Mouse (Mus musculus) hindbrain, embryonic 13.5 days (tissue): ENCODE results near the gene Ntf3. TPM values are rescaled to one million over a fixed set of nuclear protein-coding genes. Genes with fewer than 3 reads are reported as not detected.

ENCODE experiments used
- ATAC-seq: fragments of 200-750 bp; cut with Nextera tagmentation; 2 replicates; pipeline ENCODE4 v1.8.0; 2017; ENCODE audit warnings: moderate TSS enrichment; ENCODE audit not compliant: low FRiP score
- H3K27ac ChIP-seq: fragments of 300-500 bp; sonication (generic); 2 replicates; pipeline ENCODE4 v1.5.1; 2015; ENCODE audit warnings: inconsistent platforms, mild to moderate bottlenecking, moderate library complexity
- H3K27me3 ChIP-seq: fragments of 300-500 bp; sonication (generic); 2 replicates; pipeline ENCODE4 v1.6.1; 2015; ENCODE audit warnings: mild to moderate bottlenecking, inconsistent platforms
- H3K36me3 ChIP-seq: fragments of 300-500 bp; sonication (generic); 2 replicates; pipeline ENCODE4 v1.6.1; 2015; ENCODE audit warnings: mild to moderate bottlenecking, inconsistent platforms
- H3K4me1 ChIP-seq: fragments of 300-500 bp; sonication (generic); replicated peaks from 2 replicates; pipeline ENCODE4 v1.6.1; 2015; ENCODE audit warnings: inconsistent platforms
- H3K4me2 ChIP-seq: fragments of 300-500 bp; sonication (generic); 2 replicates; pipeline ENCODE4 v1.6.1; 2015; ENCODE audit warnings: inconsistent platforms, mild to moderate bottlenecking, moderate library complexity
- H3K4me3 ChIP-seq: fragments of 300-500 bp; sonication (generic); 2 replicates; pipeline ENCODE4 v1.5.1; 2015; ENCODE audit warnings: mild to moderate bottlenecking, inconsistent platforms
- H3K9ac ChIP-seq: fragments of 300-500 bp; sonication (generic); 2 replicates; pipeline ENCODE4 v1.6.1; 2015; ENCODE audit warnings: mild to moderate bottlenecking, inconsistent platforms
- H3K9me3 ChIP-seq: fragments of 300-500 bp; sonication (generic); 2 replicates; pipeline ENCODE4 v1.6.1; 2016; ENCODE audit warnings: inconsistent platforms
- WGBS: fragments of 180-500 bp; shearing (Covaris S2); methylation state at CpG from one replicate; pipeline ENCODE4 v1.1.7; 2015; 5-methylcytosine and 5-hydroxymethylcytosine counted together
- polyA plus RNA-seq: library from polyadenylated mRNA; unstranded; fragments of >200 nt; fragmentation: Nextera tagmentation; extraction: Ambion mirVana; gene quantifications from 2 replicates; pipeline ENCODE4 v1.2.1, GENCODE M21; 2015

Gene Ntf3
- polyA plus RNA-seq, 1 experiment from 2014 or later = 1.0 TPM

GRCm38 (mm10) chr6:126096085-126096484, 70.6 kb downstream of the Ntf3 start:
- WGBS = 89% methylated on average over 13 of the region's 13 CpGs
- H3K9me3 ChIP-seq = no peaks in the 10 kb centered on the region
- H3K4me3 ChIP-seq = no peak overlapping the region
- no peak for ATAC-seq
- no peaks in the 10 kb centered on the region for H3K27me3 ChIP-seq
- H3K4me2 ChIP-seq = no peak overlapping the region
- H3K36me3 ChIP-seq = no peaks in the 10 kb centered on the region
- H3K4me1 ChIP-seq = no peaks in the 10 kb centered on the region
- no peak overlapping the region for H3K9ac ChIP-seq
- H3K27ac ChIP-seq = no peak overlapping the region

- Histone ChIP-seq H3K4me2 (no peak overlapping the region), H3K4me1 (no peaks in the 10 kb centered on the region), H3K27me3 (no peaks in the 10 kb centered on the region), H3K27ac (no peak overlapping the region), H3K4me3 (no peak overlapping the region), H3K9ac (no peak overlapping the region), H3K9me3 (no peaks in the 10 kb centered on the region), H3K36me3 (no peaks in the 10 kb centered on the region)
- ATAC-seq = no peak
- 84% methylated on average over 6 of the region's 6 CpGs for WGBS
Measured at GRCm38 (mm10) chr6:126095041-126095440, 71.7 kb downstream of the Ntf3 start.

- no peak overlapping the region for H3K27ac ChIP-seq
- 75% methylated on average over 5 of the region's 5 CpGs for WGBS
- no peaks in the 10 kb centered on the region for H3K4me1 ChIP-seq
- no peaks in the 10 kb centered on the region for H3K36me3 ChIP-seq
- H3K4me3 ChIP-seq = no peak overlapping the region
- no peak overlapping the region for H3K4me2 ChIP-seq
- no peaks in the 10 kb centered on the region for H3K9me3 ChIP-seq
- H3K9ac ChIP-seq = no peak overlapping the region
- no peaks in the 10 kb centered on the region for H3K27me3 ChIP-seq
- ATAC-seq = no peak
Measured at GRCm38 (mm10) chr6:126092026-126092425, 74.7 kb downstream of the Ntf3 start.

- no peak for ATAC-seq
- no peak overlapping the region for H3K9ac ChIP-seq
- H3K4me2 ChIP-seq = no peak overlapping the region
- no peaks in the 10 kb centered on the region for H3K27me3 ChIP-seq
- no peaks in the 10 kb centered on the region for H3K36me3 ChIP-seq
- no peaks in the 10 kb centered on the region for H3K4me1 ChIP-seq
- no peak overlapping the region for H3K4me3 ChIP-seq
- no peak overlapping the region for H3K27ac ChIP-seq
- no peaks in the 10 kb centered on the region for H3K9me3 ChIP-seq
- 91% methylated on average over 1 of the region's 1 CpGs for WGBS
Measured at GRCm38 (mm10) chr6:126090063-126090462, 76.6 kb downstream of the Ntf3 start.

- no peak overlapping the region for H3K27ac ChIP-seq
- no peak overlapping the region for H3K4me3 ChIP-seq
- H3K9me3 ChIP-seq = no peaks in the 10 kb centered on the region
- WGBS = 95% methylated on average over 12 of the region's 12 CpGs
- H3K36me3 ChIP-seq = no peaks in the 10 kb centered on the region
- no peaks in the 10 kb centered on the region for H3K4me1 ChIP-seq
- no peak for ATAC-seq
- no peaks in the 10 kb centered on the region for H3K27me3 ChIP-seq
- H3K9ac ChIP-seq = no peak overlapping the region
- H3K4me2 ChIP-seq = no peak overlapping the region
Measured at GRCm38 (mm10) chr6:126088489-126089265, 78.0 kb downstream of the Ntf3 start.

GRCm38 (mm10) chr6:126086321-126086950, 80.3 kb downstream of the Ntf3 start:
- Histone ChIP-seq H3K4me1 (no peaks in the 10 kb centered on the region), H3K9ac (no peak overlapping the region), H3K36me3 (no peaks in the 10 kb centered on the region), H3K4me3 (no peak overlapping the region), H3K27me3 (no peaks in the 10 kb centered on the region), H3K27ac (no peak overlapping the region), H3K9me3 (no peaks in the 10 kb centered on the region), H3K4me2 (no peak overlapping the region)
- 72% methylated on average over 3 of the region's 3 CpGs for WGBS
- no peak for ATAC-seq

- H3K36me3 ChIP-seq = no peaks in the 10 kb centered on the region
- no peaks in the 10 kb centered on the region for H3K9me3 ChIP-seq
- no peak overlapping the region for H3K4me3 ChIP-seq
- H3K9ac ChIP-seq = no peak overlapping the region
- H3K27ac ChIP-seq = no peak overlapping the region
- H3K4me2 ChIP-seq = no peak overlapping the region
- WGBS = 81% methylated on average over 3 of the region's 3 CpGs
- no peak for ATAC-seq
- H3K4me1 ChIP-seq = no peaks in the 10 kb centered on the region
- H3K27me3 ChIP-seq = no peaks in the 10 kb centered on the region
Measured at GRCm38 (mm10) chr6:126080531-126080930, 86.2 kb downstream of the Ntf3 start.

GRCm38 (mm10) chr6:126057706-126058105, 109.0 kb downstream of the Ntf3 start:
- Histone ChIP-seq H3K4me1 (no peaks in the 10 kb centered on the region), H3K4me2 (no peak overlapping the region), H3K27me3 (no peaks in the 10 kb centered on the region), H3K27ac (no peak overlapping the region), H3K36me3 (no peaks in the 10 kb centered on the region), H3K9ac (no peak overlapping the region), H3K4me3 (no peak overlapping the region), H3K9me3 (no peaks in the 10 kb centered on the region)
- no peak for ATAC-seq
- WGBS = 79% methylated on average over 3 of the region's 3 CpGs

- H3K27me3 ChIP-seq = no peaks in the 10 kb centered on the region
- H3K27ac ChIP-seq = no peak overlapping the region
- WGBS = 89% methylated on average over 5 of the region's 5 CpGs
- ATAC-seq = no peak
- H3K9ac ChIP-seq = no peak overlapping the region
- H3K36me3 ChIP-seq = no peaks in the 10 kb centered on the region
- no peaks in the 10 kb centered on the region for H3K9me3 ChIP-seq
- H3K4me3 ChIP-seq = no peak overlapping the region
- no peaks in the 10 kb centered on the region for H3K4me1 ChIP-seq
- no peak overlapping the region for H3K4me2 ChIP-seq
Measured at GRCm38 (mm10) chr6:126053136-126053535, 113.6 kb downstream of the Ntf3 start.
